Mouse (Mus musculus) lung, embryonic 14.5 days (tissue): ENCODE results near the gene Ncmap. TPM values are rescaled to one million over a fixed set of nuclear protein-coding genes. Genes with fewer than 3 reads are reported as not detected.
A peak's percentile ranks its signal among the peaks of the same experiment; 100 is the strongest.

Experiments
- ATAC-seq: fragments of 200-750 bp; cut with Nextera tagmentation; 2 replicates; pipeline ENCODE4 v1.8.0; 2017; ENCODE audit warnings: mild to moderate bottlenecking, moderate TSS enrichment, moderate library complexity; ENCODE audit not compliant: insufficient read depth
- DNase-seq: peaks from one replicate; pipeline ENCODE4 v3.0.0-alpha.2; 2015
- H3K27ac ChIP-seq: fragments of 300-500 bp; sonication (generic); 2 replicates; pipeline ENCODE4 v1.5.1; 2014; ENCODE audit warnings: low read depth, mild to moderate bottlenecking, moderate library complexity
- H3K27me3 ChIP-seq: fragments of 300-500 bp; sonication (generic); 2 replicates; pipeline ENCODE4 v1.6.1; 2014; ENCODE audit warnings: low read length, control low read depth; ENCODE audit not compliant: insufficient read depth
- H3K36me3 ChIP-seq: fragments of 300-500 bp; sonication (generic); 2 replicates; pipeline ENCODE4 v1.6.1; 2014; ENCODE audit warnings: control low read depth; ENCODE audit not compliant: insufficient read depth
- H3K4me1 ChIP-seq: fragments of 300-500 bp; sonication (generic); 2 replicates; pipeline ENCODE4 v1.6.1; 2014; ENCODE audit warnings: antibody characterized with exemption, control low read depth; ENCODE audit not compliant: insufficient read depth
- H3K4me2 ChIP-seq: fragments of 300-500 bp; sonication (generic); 2 replicates; pipeline ENCODE4 v1.6.1; 2014; ENCODE audit warnings: mild to moderate bottlenecking
- H3K4me3 ChIP-seq: fragments of 300-500 bp; sonication (generic); 2 replicates; pipeline ENCODE4 v1.5.1; 2014; ENCODE audit warnings: low read depth, low read length
- H3K9ac ChIP-seq: fragments of 300-500 bp; sonication (generic); 2 replicates; pipeline ENCODE4 v1.6.1; 2014
- H3K9me3 ChIP-seq: fragments of 300-500 bp; sonication (generic); 2 replicates; pipeline ENCODE4 v1.6.1; 2016; ENCODE audit warnings: low read depth, low read length, control low read depth
- CTCF ChIP-seq: IDR thresholded peaks from 2 replicates; pipeline ENCODE4 v1.5.1; 2016; ENCODE audit warnings: antibody characterized with exemption, low read depth
- WGBS: fragments of 180-500 bp; shearing (Covaris S2); extraction: QIAGEN DNeasy Blood & Tissue Kit; methylation state at CpG from one replicate; pipeline ENCODE4 v1.1.7; 2014; 5-methylcytosine and 5-hydroxymethylcytosine counted together
- polyA plus RNA-seq: library from polyadenylated mRNA; unstranded; fragments of >200 nt; fragmentation: Nextera tagmentation; extraction: Ambion mirVana; gene quantifications from 2 replicates; pipeline ENCODE4 v1.2.1, GENCODE M21; 2014

Ncmap gene
- polyA plus RNA-seq, 1 experiment from 2014 or later, result 4.6 TPM

- no peaks in the 10 kb centered on the region for H3K9me3 ChIP-seq
- H3K27ac ChIP-seq, result peak within 1 kb of the TSS; percentile 63; the same call in 1 of the 2 replicates
- ATAC-seq (peak; percentile 87), DNase-seq (peak; percentile 88)
- no peak for TF ChIP-seq CTCF
- H3K4me2 ChIP-seq, result peak within 1 kb of the TSS; percentile 93
- WGBS, result under 1% methylated on average over 64 of the region's 79 CpGs
- peak within 1 kb of the TSS; percentile 77 for H3K9ac ChIP-seq
- H3K4me3 ChIP-seq, result peak within 1 kb of the TSS; percentile 70
- H3K36me3 ChIP-seq, result no peaks in the 10 kb centered on the region
- H3K4me1 ChIP-seq, result peaks cover 4% of the 10 kb centered on the region; the same call in 1 of the 2 replicates
- H3K27me3 ChIP-seq, result no peaks in the 10 kb centered on the region
Measured at GRCm38 (mm10) chr4:135433443-135434394, 35.7 kb upstream of the Ncmap start, which contains the start of gene Rcan3. Rcan3 (minus strand) TSS chr4:135433853.

GRCm38 (mm10) chr4:135433086-135433442, 35.0 kb upstream of the Ncmap start:
- ATAC-seq, result no peak
- Histone ChIP-seq H3K36me3 (no peaks in the 10 kb centered on the region), H3K27me3 (no peaks in the 10 kb centered on the region), H3K4me3 (peak overlapping the region; percentile 70), H3K9ac (peak overlapping the region; percentile 77), H3K9me3 (no peaks in the 10 kb centered on the region), H3K4me2 (peak overlapping the region; percentile 93), H3K4me1 (peaks cover 4% of the 10 kb centered on the region; the same call in 1 of the 2 replicates), H3K27ac (peak overlapping the region; percentile 63; the same call in 1 of the 2 replicates)
- DNase-seq, result peak; percentile 16
- TF ChIP-seq CTCF, result no peak
- 10% methylated on average over 10 of the region's 10 CpGs for WGBS

- no peak overlapping the region for H3K4me3 ChIP-seq
- H3K9me3 ChIP-seq, result no peaks in the 10 kb centered on the region
- H3K27me3 ChIP-seq, result no peaks in the 10 kb centered on the region
- H3K36me3 ChIP-seq, result no peaks in the 10 kb centered on the region
- ATAC-seq (no peak), DNase-seq (no peak)
- H3K4me1 ChIP-seq, result peaks cover 4% of the 10 kb centered on the region; the same call in 1 of the 2 replicates
- H3K4me2 ChIP-seq, result no peak overlapping the region
- no peak overlapping the region for H3K9ac ChIP-seq
- no peak overlapping the region for H3K27ac ChIP-seq
- no peak for TF ChIP-seq CTCF
- 77% methylated on average over 8 of the region's 8 CpGs for WGBS
Measured at GRCm38 (mm10) chr4:135429990-135430760, 32.1 kb upstream of the Ncmap start.

DNA sequence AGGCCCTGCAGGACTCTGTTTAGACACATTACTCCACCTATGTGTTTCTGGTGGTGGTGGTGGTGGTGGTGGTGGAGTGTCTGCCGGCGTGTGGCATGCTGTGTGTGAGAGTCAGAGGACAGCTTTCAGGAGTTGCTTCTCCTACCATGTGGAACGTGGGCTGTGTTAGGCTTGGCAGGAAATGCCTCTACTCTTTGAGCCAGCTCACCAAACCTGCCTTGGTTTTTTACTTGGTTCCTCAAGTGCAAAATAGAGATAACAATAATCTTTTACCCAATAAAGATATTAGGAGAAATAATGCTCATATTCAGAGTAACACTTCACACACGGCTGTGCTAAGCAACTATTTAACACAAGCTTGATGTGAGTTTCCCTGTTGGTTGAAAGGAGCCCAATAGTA, 31.4 kb upstream of the Ncmap start:
- Histone ChIP-seq H3K36me3 (peaks cover under 1% of the 10 kb centered on the region; the same call in 1 of the 2 replicates), H3K27ac (no peak overlapping the region), H3K27me3 (no peaks in the 10 kb centered on the region), H3K9me3 (no peaks in the 10 kb centered on the region), H3K4me2 (no peak overlapping the region), H3K4me3 (no peak overlapping the region), H3K9ac (no peak overlapping the region), H3K4me1 (peaks cover 4% of the 10 kb centered on the region; the same call in 1 of the 2 replicates)
- no peak for ATAC-seq
- 79% methylated on average over 4 of the region's 4 CpGs for WGBS
- no peak for DNase-seq
- TF ChIP-seq CTCF, result no peak

DNA sequence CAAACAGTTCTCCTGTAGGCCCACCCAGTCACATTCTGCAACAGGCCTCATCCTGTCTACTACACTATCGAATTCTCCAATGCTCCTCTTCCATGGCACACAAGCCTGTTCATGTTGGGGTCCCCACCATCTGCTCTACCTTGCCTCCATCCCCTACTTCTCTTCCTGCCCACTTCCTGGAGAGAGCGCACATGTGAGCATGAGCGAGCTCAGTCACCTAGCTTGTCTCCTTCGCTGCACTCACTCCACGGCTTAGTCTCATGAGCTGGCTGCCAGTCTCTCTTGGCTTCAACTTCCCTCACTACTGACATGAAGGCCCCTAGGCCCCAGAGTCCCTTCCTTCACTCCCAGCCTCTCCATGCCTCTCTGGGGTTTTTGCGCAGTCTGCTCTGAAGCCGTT, 28.6 kb upstream of the Ncmap start:
- 86% methylated on average over 7 of the region's 7 CpGs for WGBS
- no peak for ATAC-seq

DNA sequence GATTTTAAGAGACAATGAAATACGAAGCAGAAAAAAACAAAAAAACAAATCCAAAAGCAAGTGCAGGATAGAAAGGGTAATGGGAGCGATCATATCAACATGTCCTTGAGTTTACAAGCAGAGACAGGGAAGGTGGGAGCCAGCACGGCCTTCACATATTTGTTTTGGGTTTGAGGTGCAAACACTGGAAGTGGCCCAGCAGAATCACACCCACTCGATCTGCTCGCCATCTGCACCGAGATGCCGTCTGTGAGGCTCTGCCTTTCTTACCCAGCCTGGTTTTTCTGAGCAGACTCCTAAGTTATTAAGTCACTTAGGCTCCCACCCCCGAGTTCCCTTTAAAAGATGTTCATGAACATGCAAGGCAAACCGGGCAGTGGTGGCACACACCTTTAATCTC, 27.6 kb upstream of the Ncmap start:
- ATAC-seq, result no peak
- no peak overlapping the region for H3K4me3 ChIP-seq
- peaks cover 2% of the 10 kb centered on the region; the same call in 1 of the 2 replicates for H3K36me3 ChIP-seq
- H3K9me3 ChIP-seq, result no peaks in the 10 kb centered on the region
- no peak overlapping the region for H3K4me2 ChIP-seq
- H3K27ac ChIP-seq, result no peak overlapping the region
- H3K27me3 ChIP-seq, result no peaks in the 10 kb centered on the region
- no peak for TF ChIP-seq CTCF
- WGBS, result 66% methylated on average over 9 of the region's 9 CpGs
- DNase-seq, result no peak
- no peak overlapping the region for H3K9ac ChIP-seq
- H3K4me1 ChIP-seq, result no peaks in the 10 kb centered on the region

More for the DNA sequence above, 28.6 kb upstream of the Ncmap start:
- DNase-seq, result no peak
- Histone ChIP-seq H3K4me3 (no peak overlapping the region), H3K27me3 (no peaks in the 10 kb centered on the region), H3K36me3 (peaks cover 2% of the 10 kb centered on the region; the same call in 1 of the 2 replicates), H3K4me1 (no peaks in the 10 kb centered on the region), H3K9me3 (no peaks in the 10 kb centered on the region), H3K9ac (no peak overlapping the region), H3K27ac (no peak overlapping the region), H3K4me2 (no peak overlapping the region)
- no peak for TF ChIP-seq CTCF
